8 mouse cellular contexts compared by ENCODE assay signal in the genomic region with DNA sequence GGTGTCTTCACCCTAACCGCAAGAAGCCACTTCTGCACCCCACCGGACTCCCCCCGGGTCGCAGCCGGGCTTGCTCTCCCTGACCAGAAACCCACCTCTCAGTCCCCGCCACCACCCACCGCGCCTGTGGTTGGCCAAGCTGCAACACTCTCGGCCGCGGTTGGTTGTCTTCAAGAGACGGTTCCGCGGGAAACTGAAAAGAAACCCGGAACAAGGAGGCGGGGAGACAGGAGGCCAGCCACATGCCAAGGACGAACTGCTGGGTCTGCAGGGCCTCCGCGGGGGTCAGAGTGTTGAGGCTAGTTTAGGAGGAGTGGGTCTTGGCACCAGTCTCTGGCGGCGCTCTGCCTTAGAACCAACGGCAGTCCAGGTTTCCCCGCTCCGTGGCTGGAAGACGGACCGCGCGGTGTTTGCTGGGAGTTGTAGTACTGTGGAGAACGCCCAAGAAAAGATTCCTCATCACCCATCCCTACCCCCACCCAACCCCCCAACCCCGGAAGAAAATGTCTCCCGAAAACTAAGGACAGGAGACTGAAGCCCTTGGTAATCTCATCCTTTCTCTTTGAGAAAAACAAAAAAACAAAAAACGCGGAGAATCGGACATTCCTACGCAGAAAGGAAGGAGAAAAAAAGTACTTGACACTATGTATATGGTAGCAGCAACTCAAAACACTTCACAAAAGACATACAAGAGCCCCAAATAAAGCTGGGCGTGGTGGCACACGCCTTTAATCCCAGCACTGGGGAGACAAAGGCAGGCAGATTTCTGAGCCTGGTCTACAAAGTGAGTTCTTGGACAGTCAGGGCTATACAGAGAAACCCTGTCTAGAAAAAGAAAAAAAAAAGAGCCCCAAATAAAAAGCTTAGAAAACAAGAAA. TPM values are rescaled to one million over a fixed set of nuclear protein-coding genes. Genes with fewer than 3 reads are reported as not detected.
DNase-seq lines count a peak whose midpoint lies in the region; ATAC-seq lines count a peak whose summit lies in the region.

Gene Fancg (minus strand): TSS at position 346 of the 878 bp plus-strand sequence.

- no peaks in the 10 kb centered on the region for H3K9me3 ChIP-seq in intestine, embryonic 14.5 days (ENCODE audit: control insufficient read depth, low read length)

- H3K9ac ChIP-seq in intestine, embryonic 14.5 days (ENCODE audit: low read length) = peak within 1 kb of the TSS; percentile 65

- no peaks in the 10 kb centered on the region for H3K27me3 ChIP-seq in intestine, embryonic 14.5 days (replicated peaks; ENCODE audit: control insufficient read depth, insufficient read depth, low read length)

- peak within 1 kb of the TSS; percentile 83 for H3K4me3 ChIP-seq in intestine, embryonic 14.5 days (ENCODE audit: low read depth, low read length)

- peak within 1 kb of the TSS; percentile 43; the same call in 1 of the 2 replicates for H3K27ac ChIP-seq in intestine, embryonic 14.5 days (ENCODE audit: low read depth)

- H3K4me2 ChIP-seq in intestine, embryonic 14.5 days (ENCODE audit: low read length) = peak within 1 kb of the TSS; percentile 92

- H3K36me3 ChIP-seq in intestine, embryonic 14.5 days (ENCODE audit: control insufficient read depth, insufficient read depth, low read length) = 0 out of 2 replicates have a peak, but pooled peaks cover 8% of the 10 kb centered on the region

- DNase-seq in adrenal gland, adult 8-10 months = peak; percentile 77
- peak; percentile 94 for DNase-seq in embryo, embryonic 11 days
- peak; percentile 81 for DNase-seq in gastrocnemius, postnatal 25 days
- peak; percentile 94 for DNase-seq in intestine, embryonic 14.5 days (ENCODE audit: low spot score)
- peak; percentile 63 to 82 for DNase-seq in left cerebral cortex, postnatal 14 days (ENCODE audit: low spot score in 2 of 2)
- peak; percentile 87 for DNase-seq in right cerebral cortex, postnatal 25 days
- DNase-seq in yolk sac, embryonic 10.5 days (ENCODE audit: low spot score) = peak; percentile 90

- ATAC-seq in intestine, embryonic 14.5 days (replicated peaks; ENCODE audit: low FRiP score, low TSS enrichment, low read depth) = peak; percentile 90
- peak; percentile 89 for ATAC-seq in megakaryocyte-erythroid progenitor cell, adult 5-6 weeks (replicated peaks; ENCODE audit: low FRiP score, low TSS enrichment, poor library complexity, severe bottlenecking)

- WGBS in intestine, embryonic 14.5 days = 2% methylated on average over 37 of the region's 37 CpGs

- intact Hi-C loops in left cerebral cortex, postnatal 14 days (cut with DNase I) = no loop called here

- peaks cover 5% of the 10 kb centered on the region; the same call in 1 of the 2 replicates for H3K4me1 ChIP-seq in intestine, embryonic 14.5 days (replicated peaks; ENCODE audit: control insufficient read depth, insufficient read depth, low read length)

RNA-seq across cellular contexts. Expression of gene Fancg, which starts in this region (rescaled TPM):
- 10 to 100 TPM in 2 of 4 experiments, 1 to 10 TPM in 2; 8.0 to 17.8 (median 12.5) TPM for total RNA-seq in adrenal gland, adult 8-10 months (2022)
- 1 to 10 TPM; 1.0 to 2.4 TPM for total RNA-seq in gastrocnemius, postnatal 25 days (2021)
- polyA plus RNA-seq in intestine, embryonic 14.5 days (2014; fragmentation: Nextera tagmentation; extraction: Ambion mirVana) = 16.6 and 17.8 TPM in 2 replicates
- 10 to 100 TPM in 1 of 2 experiments, 1 to 10 TPM in 1; 10.0 to 11.3 TPM for total RNA-seq in left cerebral cortex, postnatal 14 days (2021)
- total RNA-seq in megakaryocyte-erythroid progenitor cell, adult 5-6 weeks (2014; fragmentation: Nextera tagmentation) = 24.2 and 35.5 TPM in 2 replicates
- total RNA-seq in megakaryocyte-erythroid progenitor cell, adult 5-6 weeks (2017) = 8.3 and 8.5 TPM in 2 replicates

Comparison
In these comparisons a context has a peak if more than half of its experiments do, and no peak if none do; other contexts are left out.
1. Peak in every context shown above with its lines: DNase-seq, ATAC-seq, H3K4me3 ChIP-seq and H3K27ac ChIP-seq.